In genomic region chr6:30549231-30549761, GRCm38 (mm10) we compare ENCODE assay signal across 7 mouse cellular contexts. TPM values are rescaled to one million over a fixed set of nuclear protein-coding genes. Genes with fewer than 3 reads are reported as not detected.
DNase-seq lines count a peak whose midpoint lies in the region; ATAC-seq and TF ChIP-seq lines count a peak whose summit lies in the region.

No protein-coding gene starts in this region.

- no peaks in the 10 kb centered on the region for H3K27me3 ChIP-seq in lung, embryonic 14.5 days (ENCODE audit: insufficient read depth, low read length)
- no peaks in the 10 kb centered on the region for H3K27me3 ChIP-seq in forebrain, embryonic 10.5 days (ENCODE audit: poor library complexity, severe bottlenecking)
- H3K27me3 ChIP-seq in limb, embryonic 11.5 days (ENCODE audit: control insufficient read depth, insufficient read depth, low read length): no peaks in the 10 kb centered on the region

- H3K9me3 ChIP-seq in lung, embryonic 14.5 days (ENCODE audit: low read depth, low read length): no peaks in the 10 kb centered on the region
- H3K9me3 ChIP-seq in forebrain, embryonic 10.5 days: peaks cover 8% of the 10 kb centered on the region
- no peaks in the 10 kb centered on the region for H3K9me3 ChIP-seq in limb, embryonic 11.5 days (ENCODE audit: control insufficient read depth, low read length)

- H3K4me2 ChIP-seq in lung, embryonic 14.5 days: peak overlapping the region; percentile 19; the same call in 1 of the 2 replicates
- peak overlapping the region; percentile 24; the same call in 1 of the 2 replicates for H3K4me2 ChIP-seq in limb, embryonic 11.5 days (ENCODE audit: low read depth, severe bottlenecking)

- no peak for TF ChIP-seq CTCF in lung, embryonic 14.5 days (IDR thresholded peaks at IDR 0.05; ENCODE audit: low read depth)
- TF ChIP-seq CTCF in lung, adult 2 months (IDR thresholded peaks at IDR 0.05; ENCODE audit: insufficient read depth, low read length): no peak

- ATAC-seq in lung, embryonic 14.5 days (ENCODE audit: insufficient read depth): peak; percentile 29; the same call in 1 of the 2 replicates
- ATAC-seq in limb, embryonic 11.5 days (ENCODE audit: insufficient number of reproducible peaks, low FRiP score, low TSS enrichment, low read depth): peak; percentile 78
- ATAC-seq in megakaryocyte progenitor cell, adult 5-6 weeks (replicated peaks; ENCODE audit: poor library complexity): no peak

- DNase-seq in lung, embryonic 14.5 days: peak; percentile 72
- DNase-seq in lung, adult 2 months: no peak
- DNase-seq in forebrain, embryonic 10.5 days (ENCODE audit: extremely low spot score, low spot score): peak; percentile 76
- DNase-seq in limb, embryonic 11.5 days (ENCODE audit: low spot score): peak; percentile 83
- peak; percentile 37 for DNase-seq in retina, postnatal 1 day
- no peak for DNase-seq in adrenal gland, postnatal 4 days (ENCODE audit: low spot score in 2 of 2)

- H3K4me1 ChIP-seq in lung, embryonic 14.5 days (ENCODE audit: insufficient read depth): peaks cover 26% of the 10 kb centered on the region
- H3K4me1 ChIP-seq in lung, adult 2 months (ENCODE audit: control insufficient read depth, insufficient read depth, low read length): peaks cover 5% of the 10 kb centered on the region; the same call in 1 of the 2 replicates
- peaks cover 96% of the 10 kb centered on the region for H3K4me1 ChIP-seq in forebrain, embryonic 10.5 days
- peaks cover 70% of the 10 kb centered on the region for H3K4me1 ChIP-seq in limb, embryonic 11.5 days (ENCODE audit: control insufficient read depth, insufficient read depth, low read length)

- no peak overlapping the region for H3K4me3 ChIP-seq in lung, embryonic 14.5 days (ENCODE audit: low read depth, low read length)
- no peak overlapping the region for H3K4me3 ChIP-seq in lung, adult 2 months (replicated peaks; ENCODE audit: extremely low read depth, low read depth, low read length)
- H3K4me3 ChIP-seq in forebrain, embryonic 10.5 days: peak overlapping the region; percentile 27
- H3K4me3 ChIP-seq in limb, embryonic 11.5 days (ENCODE audit: low read depth, low read length): 0 out of 2 replicates have a peak overlapping the region, but pooled peaks have one; percentile 7

- TF ChIP-seq POLR2A in lung, adult 2 months (IDR thresholded peaks at IDR 0.05; ENCODE audit: borderline replicate concordance, extremely low read depth, low read depth, low read length): no peak

- H3K36me3 ChIP-seq in lung, embryonic 14.5 days (ENCODE audit: insufficient read depth): no peaks in the 10 kb centered on the region
- H3K36me3 ChIP-seq in forebrain, embryonic 10.5 days (replicated peaks): peaks cover 5% of the 10 kb centered on the region; the same call in 1 of the 2 replicates
- no peaks in the 10 kb centered on the region for H3K36me3 ChIP-seq in limb, embryonic 11.5 days (ENCODE audit: control insufficient read depth, insufficient read depth, low read length)

- 9% methylated on average over 15 of the region's 15 CpGs for WGBS in lung, embryonic 14.5 days
- 40% methylated on average over 15 of the region's 15 CpGs for WGBS in lung, adult 2 months
- WGBS in forebrain, embryonic 10.5 days: 6% methylated on average over 15 of the region's 15 CpGs
- WGBS in limb, embryonic 11.5 days: 2% methylated on average over 15 of the region's 15 CpGs

- no peak overlapping the region for H3K9ac ChIP-seq in lung, embryonic 14.5 days
- H3K9ac ChIP-seq in limb, embryonic 11.5 days (ENCODE audit: low read length): peak overlapping the region; percentile 55

- H3K27ac ChIP-seq in lung, embryonic 14.5 days (ENCODE audit: low read depth): peak overlapping the region; percentile 77
- peak overlapping the region; percentile 92 for H3K27ac ChIP-seq in forebrain, embryonic 10.5 days
- peak overlapping the region; percentile 96 for H3K27ac ChIP-seq in limb, embryonic 11.5 days (replicated peaks; ENCODE audit: low read depth, low read length)

RNA-seq across cellular contexts. Expression of gene Cpa2, which starts 7.9 kb away (rescaled TPM):
- polyA plus RNA-seq in lung, embryonic 14.5 days (2014; fragmentation: Nextera tagmentation; extraction: Ambion mirVana): 7.2 and 7.8 TPM in 2 replicates
- polyA plus RNA-seq in lung, adult 2 months (2012; rRNA removed): 0.13 and 0.28 TPM in 2 replicates
- 11.9 and 15.6 TPM in 2 replicates for polyA plus RNA-seq in forebrain, embryonic 10.5 days (2016; fragmentation: Nextera tagmentation; extraction: Ambion mirVana)
- 89.6 and 94.4 TPM in 2 replicates for polyA plus RNA-seq in limb, embryonic 11.5 days (2014; fragmentation: Nextera tagmentation; extraction: Ambion mirVana)
- total RNA-seq in megakaryocyte progenitor cell, adult 5-6 weeks (2015): 1.3 TPM in 1 of 2 replicates, not detected in the other
- not detected in 2 replicates for total RNA-seq in megakaryocyte progenitor cell, adult 5-6 weeks (2017)
- 100 to 1,000 TPM in 1 of 2 experiments, 1 to 10 TPM in 1; 2.1 to 257 TPM for total RNA-seq in adrenal gland, postnatal 4 days (2021)

RNA-seq across cellular contexts. Expression of gene Cpa4, which starts 18.9 kb away (rescaled TPM):
- 0.07 and 0.14 TPM in 2 replicates for polyA plus RNA-seq in lung, embryonic 14.5 days (2014; fragmentation: Nextera tagmentation; extraction: Ambion mirVana)
- 4.6 TPM in 1 of 2 replicates, not detected in the other for polyA plus RNA-seq in lung, adult 2 months (2012; rRNA removed)
- polyA plus RNA-seq in forebrain, embryonic 10.5 days (2016; fragmentation: Nextera tagmentation; extraction: Ambion mirVana): 2.9 and 3.4 TPM in 2 replicates
- 1.6 and 1.7 TPM in 2 replicates for polyA plus RNA-seq in limb, embryonic 11.5 days (2014; fragmentation: Nextera tagmentation; extraction: Ambion mirVana)
- total RNA-seq in megakaryocyte progenitor cell, adult 5-6 weeks (2015): not detected in 2 replicates
- total RNA-seq in megakaryocyte progenitor cell, adult 5-6 weeks (2017): not detected in 2 replicates
- 1 to 10 TPM; 2.9 to 3.2 TPM for total RNA-seq in adrenal gland, postnatal 4 days (2021)

RNA-seq across cellular contexts. Expression of gene Ssmem1, which starts 39.6 kb away (rescaled TPM):
- 0.16 and 0.49 TPM in 2 replicates for polyA plus RNA-seq in lung, embryonic 14.5 days (2014; fragmentation: Nextera tagmentation; extraction: Ambion mirVana)
- not detected in 2 replicates for polyA plus RNA-seq in lung, adult 2 months (2012; rRNA removed)
- polyA plus RNA-seq in forebrain, embryonic 10.5 days (2016; fragmentation: Nextera tagmentation; extraction: Ambion mirVana): 0.16 and 0.34 TPM in 2 replicates
- 0.17 and 0.28 TPM in 2 replicates for polyA plus RNA-seq in limb, embryonic 11.5 days (2014; fragmentation: Nextera tagmentation; extraction: Ambion mirVana)
- not detected in 2 replicates for total RNA-seq in megakaryocyte progenitor cell, adult 5-6 weeks (2015)
- not detected in 2 replicates for total RNA-seq in megakaryocyte progenitor cell, adult 5-6 weeks (2017)
- total RNA-seq in adrenal gland, postnatal 4 days (2021): under 1 TPM; 0.45 to 0.59 TPM

RNA-seq across cellular contexts. Expression of gene Tmem209, which starts 39.7 kb away (rescaled TPM):
- 43.5 and 44.7 TPM in 2 replicates for polyA plus RNA-seq in lung, embryonic 14.5 days (2014; fragmentation: Nextera tagmentation; extraction: Ambion mirVana)
- 31.4 and 40.3 TPM in 2 replicates for polyA plus RNA-seq in lung, adult 2 months (2012; rRNA removed)
- 54.3 and 56.6 TPM in 2 replicates for polyA plus RNA-seq in forebrain, embryonic 10.5 days (2016; fragmentation: Nextera tagmentation; extraction: Ambion mirVana)
- polyA plus RNA-seq in limb, embryonic 11.5 days (2014; fragmentation: Nextera tagmentation; extraction: Ambion mirVana): 44.5 and 50.0 TPM in 2 replicates
- 46.5 and 62.6 TPM in 2 replicates for total RNA-seq in megakaryocyte progenitor cell, adult 5-6 weeks (2015)
- total RNA-seq in megakaryocyte progenitor cell, adult 5-6 weeks (2017): 29.4 and 31.7 TPM in 2 replicates
- total RNA-seq in adrenal gland, postnatal 4 days (2021): 10 to 100 TPM; 36.1 to 36.9 TPM

Comparison
In these comparisons a context has a peak if more than half of its experiments do, and no peak if none do; other contexts are left out.
1. DNase-seq: peak in lung, embryonic 14.5 days (single experiment), forebrain, embryonic 10.5 days (single experiment), limb, embryonic 11.5 days (single experiment) and retina, postnatal 1 day (single experiment); none in lung, adult 2 months (single experiment) and adrenal gland, postnatal 4 days (0 of 2).
2. H3K4me3 ChIP-seq: peak in forebrain, embryonic 10.5 days (single experiment) and limb, embryonic 11.5 days (single experiment); none in lung, embryonic 14.5 days (single experiment) and lung, adult 2 months (single experiment).
3. Peak in every context shown above with its lines, with median percentiles within 50 percentile points of each other: H3K27ac ChIP-seq.